Mouse (Mus musculus): Measurements from ENCODE around the gene Arhgap45.

The Arhgap45 gene

DNA sequence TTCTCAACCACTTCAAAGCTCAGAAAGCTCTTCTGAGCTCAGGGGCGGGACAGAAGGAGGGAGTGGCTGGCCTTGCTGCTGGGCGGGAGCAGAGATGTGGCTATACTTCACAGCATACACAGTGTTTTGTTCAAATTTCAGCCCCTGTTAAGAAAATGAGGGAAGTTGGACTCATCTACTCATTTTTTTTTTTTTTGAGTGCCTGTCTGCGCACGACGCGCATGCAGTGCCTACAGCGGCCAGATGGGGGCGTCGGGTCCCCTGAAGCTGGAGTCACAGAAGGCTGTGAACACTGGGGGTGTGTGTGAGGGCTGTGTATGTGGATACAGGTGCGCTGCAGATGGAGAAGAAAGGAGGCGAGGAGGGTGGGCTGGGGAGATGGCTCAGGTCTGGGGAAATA is 29.5 kb upstream of the Arhgap45 start:
- DNase-seq (ENCODE audit: low read depth, low spot score), result peak; percentile 77

DNA sequence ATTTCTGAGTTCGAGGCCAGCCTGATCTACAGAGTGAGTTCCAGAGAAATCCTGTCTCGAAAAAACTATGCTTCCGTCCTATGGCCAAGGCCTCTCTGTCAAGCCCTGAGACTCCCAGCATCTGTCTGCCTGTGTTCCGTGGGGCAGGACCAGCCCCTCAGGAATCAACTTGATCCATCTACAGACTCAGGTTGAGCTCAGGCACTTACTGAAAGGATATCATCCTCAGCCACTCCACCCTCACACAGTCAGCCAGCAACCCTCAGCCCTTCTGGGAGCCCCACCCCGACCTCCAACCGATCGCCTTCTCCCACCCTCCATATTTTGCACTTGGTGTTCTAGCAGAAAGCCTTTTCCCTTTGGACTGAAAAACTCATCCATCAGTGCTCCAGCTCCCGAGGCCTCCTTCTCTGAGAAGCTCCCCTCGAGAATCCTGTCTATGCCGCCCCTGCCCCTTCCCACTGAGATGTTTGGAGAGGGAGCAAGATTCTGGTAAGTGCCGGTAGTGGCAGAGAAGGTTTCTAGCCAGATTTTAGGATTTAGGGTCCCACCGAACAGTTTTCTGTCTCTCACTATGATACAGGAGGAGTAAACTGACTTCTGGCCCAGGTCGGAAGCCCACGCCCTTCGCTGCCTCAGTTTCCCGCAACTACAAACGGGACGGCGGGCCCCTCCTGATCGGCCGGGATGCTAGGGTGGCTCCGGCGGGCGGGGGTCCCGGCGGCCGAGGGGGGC is 28.5 kb upstream of the Arhgap45 start:
- DNase-seq (ENCODE audit: low read depth, low spot score), result no peak

GRCm38 (mm10) chr10:79988506-79989271 is 27.8 kb upstream of the Arhgap45 start, which contains the start of gene Cnn2:
Cnn2 (plus strand) TSS chr10:79988584.
- no peak for DNase-seq (ENCODE audit: low read depth, low spot score)

- DNase-seq (ENCODE audit: low read depth, low spot score), result no peak
Observed at GRCm38 (mm10) chr10:79989272-79989786, 27.1 kb upstream of the Arhgap45 start.

DNA sequence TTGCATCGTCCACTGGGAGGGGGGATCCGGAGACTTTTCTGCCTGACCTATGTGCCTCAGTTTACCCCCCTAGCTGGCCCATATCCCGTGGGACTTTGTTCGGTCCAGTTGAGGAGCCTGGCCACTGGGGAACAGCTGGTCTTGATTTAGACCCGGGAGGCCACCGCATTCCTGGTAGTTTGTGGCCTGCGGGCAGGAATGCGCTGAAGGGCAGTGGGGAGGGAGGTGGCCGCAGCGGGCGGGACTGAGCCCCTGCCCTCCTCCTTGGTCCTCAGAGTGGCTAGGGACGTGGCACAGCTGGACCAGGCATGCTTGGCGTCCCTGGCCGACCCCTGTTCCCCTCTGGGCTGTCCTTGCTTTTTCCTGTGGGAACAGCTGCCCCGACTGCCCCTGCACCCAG is 26.6 kb upstream of the Arhgap45 start:
- no peak for DNase-seq (ENCODE audit: low read depth, low spot score)

DNA sequence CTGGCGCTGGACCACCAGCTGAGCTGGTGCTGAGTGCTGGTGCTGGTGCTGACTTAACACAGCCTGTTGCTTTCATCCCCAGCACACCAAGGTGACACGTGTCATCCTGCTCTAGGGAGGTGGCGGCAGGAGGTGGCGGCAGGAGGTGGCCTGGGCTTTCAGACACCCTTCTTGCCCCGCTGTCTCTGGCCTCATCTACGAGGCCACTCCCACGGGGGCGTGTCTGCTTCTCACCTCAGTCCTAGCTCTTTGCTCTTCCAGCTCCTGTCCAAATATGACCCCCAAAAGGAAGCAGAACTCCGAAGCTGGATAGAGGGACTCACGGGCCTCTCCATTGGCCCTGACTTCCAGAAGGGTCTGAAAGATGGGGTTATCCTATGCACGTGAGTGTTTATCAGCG is 25.4 kb upstream of the Arhgap45 start:
- no peak for DNase-seq (ENCODE audit: low read depth, low spot score)

GRCm38 (mm10) chr10:79991548-79991947 is 24.9 kb upstream of the Arhgap45 start:
- DNase-seq (ENCODE audit: low read depth, low spot score), result no peak

DNA sequence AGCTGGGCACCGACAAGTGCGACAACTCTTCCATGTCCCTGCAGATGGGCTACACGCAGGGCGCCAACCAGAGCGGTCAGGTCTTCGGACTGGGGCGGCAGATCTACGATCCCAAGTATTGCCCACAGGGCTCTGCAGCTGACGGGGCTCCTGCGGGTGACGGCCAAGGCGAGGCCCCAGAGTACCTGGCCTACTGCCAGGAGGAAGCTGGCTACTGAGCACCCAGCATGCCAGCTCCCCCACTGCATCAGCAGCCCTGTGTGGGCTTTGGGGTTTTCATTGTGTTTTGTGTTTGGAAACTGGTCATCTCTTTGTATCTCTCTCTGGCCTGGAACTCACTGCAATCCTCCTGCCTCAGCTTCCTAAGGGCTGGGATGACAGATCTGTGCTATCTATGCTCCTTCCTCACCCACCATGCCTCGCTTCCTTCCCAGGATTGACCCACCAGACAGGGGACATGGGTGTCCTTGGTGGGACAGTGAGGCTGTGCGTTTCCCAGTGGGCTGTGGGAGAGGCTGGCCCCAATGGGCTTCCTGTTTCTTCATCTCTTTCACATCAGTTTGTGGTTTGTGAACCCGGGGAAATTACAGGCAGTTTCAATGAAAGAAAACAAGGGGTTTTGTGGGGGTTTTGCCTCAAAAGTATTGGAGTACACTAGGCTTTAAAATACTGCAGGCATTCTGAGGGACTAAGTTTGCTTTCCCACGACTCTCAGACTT is 21.9 kb upstream of the Arhgap45 start:
- DNase-seq (ENCODE audit: low read depth, low spot score), result no peak

DNA sequence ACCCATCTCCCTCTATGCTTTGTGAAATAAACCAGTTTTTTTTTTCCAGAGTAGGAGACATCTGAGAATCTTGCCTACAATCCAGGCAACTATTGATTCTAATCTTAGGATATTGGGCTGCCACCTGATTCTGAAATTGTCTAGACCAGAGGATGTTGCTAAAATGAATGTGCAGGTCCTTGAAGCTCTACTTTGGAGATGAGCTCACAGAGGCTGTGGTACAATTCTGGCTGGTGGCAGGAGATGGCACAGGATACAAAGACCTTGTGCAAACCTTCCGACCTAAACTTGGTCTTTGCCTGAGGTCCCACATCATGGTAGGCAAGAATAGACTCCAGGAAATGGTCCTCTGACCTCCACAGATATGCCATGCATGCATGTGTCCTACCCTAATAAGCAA is 20.8 kb upstream of the Arhgap45 start:
- DNase-seq (ENCODE audit: low read depth, low spot score), result no peak

DNA sequence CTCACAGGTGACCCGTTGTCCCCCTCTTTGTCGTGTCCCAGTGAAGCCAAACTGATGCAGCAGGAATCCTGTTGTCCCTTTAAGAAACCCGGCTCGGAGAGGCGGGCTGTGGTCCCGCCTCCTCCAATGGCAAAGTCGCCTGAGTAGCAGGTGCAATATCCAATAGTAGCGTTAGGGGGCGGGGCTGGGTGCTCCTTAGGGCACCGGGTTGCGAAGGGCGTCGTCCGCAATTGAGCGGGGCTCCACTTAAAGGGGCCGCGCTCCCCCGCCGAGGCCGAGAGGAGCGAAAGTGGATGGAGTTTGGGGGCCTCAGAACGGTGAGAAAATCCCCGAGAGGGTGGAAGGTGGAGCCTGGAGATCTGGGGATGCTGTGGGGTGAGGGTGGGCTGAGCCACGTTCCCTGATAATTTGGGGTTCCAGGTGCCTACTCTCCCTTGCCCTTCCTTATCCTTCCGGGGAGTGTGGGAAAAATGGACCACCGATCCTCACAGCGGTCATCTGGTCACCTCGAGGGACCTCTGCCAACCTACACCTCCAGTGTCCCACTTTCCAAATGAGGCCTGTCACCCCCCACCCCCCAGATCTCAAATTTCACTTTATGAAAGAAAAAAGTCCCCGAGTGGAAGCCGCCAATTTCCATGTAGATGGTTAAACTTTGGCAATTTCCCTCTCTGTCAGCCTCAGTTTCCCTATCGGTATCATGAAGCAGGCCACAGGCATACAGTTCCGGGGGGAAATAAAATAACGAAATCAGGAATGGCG is 20.0 kb upstream of the Arhgap45 start, which contains the start of gene Abca7:
Gene Abca7 (plus strand): TSS at position 223 of the 762 bp plus-strand sequence.
- peak; percentile 83 for DNase-seq (ENCODE audit: low read depth, low spot score)

DNA sequence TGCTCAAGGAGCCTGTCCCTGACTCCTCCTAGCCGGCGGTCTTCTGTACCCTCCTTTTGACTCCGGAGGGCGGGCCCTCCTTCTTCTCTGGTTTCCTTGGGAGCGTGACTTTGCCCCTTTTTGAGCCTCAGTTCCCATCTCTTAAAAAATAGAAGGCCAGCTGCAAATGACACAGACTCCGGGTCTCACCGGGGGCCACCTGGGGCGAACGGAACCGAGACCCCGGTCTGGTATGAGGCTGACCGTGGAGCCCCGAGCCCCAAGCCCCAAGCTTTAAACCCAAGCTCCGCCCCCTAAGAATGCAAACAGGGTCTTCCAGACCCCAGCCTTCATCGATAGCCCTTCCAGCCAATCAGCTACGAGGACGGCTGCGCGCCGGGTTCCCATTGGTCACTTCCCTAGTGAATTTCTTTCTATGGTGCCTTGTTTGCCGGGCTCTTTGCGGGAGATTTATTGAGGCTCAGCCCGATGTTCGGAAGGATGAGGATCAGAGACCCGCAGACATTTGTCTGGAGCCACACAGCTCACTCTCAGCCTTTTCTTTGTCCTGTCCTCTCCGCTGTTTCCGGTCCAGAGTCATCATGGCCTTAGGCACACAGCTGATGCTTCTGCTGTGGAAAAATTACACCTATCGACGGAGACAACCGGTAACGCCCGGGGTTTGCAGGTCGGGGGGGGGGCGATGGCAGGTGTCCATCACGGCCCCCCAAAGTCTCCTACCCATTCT is 19.3 kb upstream of the Arhgap45 start:
- no peak for DNase-seq (ENCODE audit: low read depth, low spot score)

GRCm38 (mm10) chr10:79997819-79998218 is 18.6 kb upstream of the Arhgap45 start:
- no peak for DNase-seq (ENCODE audit: low read depth, low spot score)

DNA sequence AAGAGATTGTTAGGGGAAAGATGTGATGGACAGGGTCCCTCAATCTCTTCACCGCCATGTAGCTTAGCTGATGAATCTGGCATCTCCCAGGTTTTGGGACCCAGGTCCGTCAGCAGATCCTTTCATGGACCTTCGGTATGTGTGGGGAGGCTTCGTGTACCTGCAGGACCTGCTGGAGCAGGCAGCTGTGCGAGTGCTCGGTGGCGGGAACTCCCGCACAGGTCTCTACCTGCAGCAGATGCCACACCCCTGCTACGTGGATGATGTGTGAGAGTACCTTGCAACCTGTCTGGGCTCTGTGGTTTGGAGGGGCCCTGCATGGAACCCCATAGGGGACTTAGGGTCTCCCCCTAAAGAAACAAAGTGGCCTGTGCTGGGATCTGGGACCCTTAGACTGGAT is 14.5 kb upstream of the Arhgap45 start:
- no peak for DNase-seq (ENCODE audit: low read depth, low spot score)

DNA sequence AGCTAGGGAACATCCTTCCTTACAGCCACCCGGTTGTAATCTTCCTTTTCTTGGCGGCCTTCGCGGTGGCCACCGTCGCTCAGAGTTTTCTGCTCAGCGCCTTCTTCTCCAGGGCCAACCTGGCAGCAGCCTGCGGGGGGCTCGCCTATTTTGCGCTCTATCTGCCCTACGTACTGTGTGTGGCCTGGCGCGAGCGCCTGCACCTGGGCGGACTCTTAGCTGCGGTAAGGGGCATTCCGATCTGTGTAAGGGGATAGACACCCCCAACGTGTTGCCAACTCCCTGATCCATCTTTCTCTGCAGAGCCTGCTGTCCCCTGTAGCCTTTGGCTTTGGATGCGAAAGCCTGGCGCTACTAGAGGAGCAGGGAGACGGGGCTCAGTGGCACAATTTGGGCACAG is 13.6 kb upstream of the Arhgap45 start:
- DNase-seq (ENCODE audit: low read depth, low spot score), result no peak

- DNase-seq (ENCODE audit: low read depth, low spot score), result no peak
Observed at GRCm38 (mm10) chr10:80003374-80004232, 12.8 kb upstream of the Arhgap45 start.

DNA sequence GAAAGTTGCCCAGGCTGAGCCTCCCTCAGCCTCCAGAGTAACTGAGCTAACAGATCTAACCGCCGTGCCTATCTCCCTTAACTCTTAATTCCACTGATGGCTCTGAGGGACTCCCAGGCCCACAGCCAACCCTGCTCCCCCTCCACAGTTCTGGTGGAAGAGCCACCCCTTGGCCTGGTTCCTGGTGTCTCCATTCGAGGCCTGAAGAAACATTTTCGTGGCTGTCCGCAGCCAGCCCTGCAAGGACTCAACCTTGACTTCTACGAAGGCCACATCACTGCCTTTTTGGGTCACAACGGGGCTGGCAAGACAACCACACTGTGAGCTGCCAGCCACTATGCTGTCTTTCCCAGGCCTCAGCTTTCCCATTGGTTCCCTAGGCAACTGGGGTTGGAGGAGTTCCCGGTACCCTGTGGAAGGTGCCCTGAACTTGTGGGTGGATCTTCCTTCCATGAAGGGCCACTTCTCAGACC is 12.2 kb upstream of the Arhgap45 start:
- DNase-seq (ENCODE audit: low read depth, low spot score), result no peak

- DNase-seq (ENCODE audit: low read depth, low spot score), result no peak
Observed at GRCm38 (mm10) chr10:80011740-80012139, 4.7 kb upstream of the Arhgap45 start.

- DNase-seq (ENCODE audit: low read depth, low spot score), result no peak
Observed at GRCm38 (mm10) chr10:80013609-80014008, 2.8 kb upstream of the Arhgap45 start.

DNA sequence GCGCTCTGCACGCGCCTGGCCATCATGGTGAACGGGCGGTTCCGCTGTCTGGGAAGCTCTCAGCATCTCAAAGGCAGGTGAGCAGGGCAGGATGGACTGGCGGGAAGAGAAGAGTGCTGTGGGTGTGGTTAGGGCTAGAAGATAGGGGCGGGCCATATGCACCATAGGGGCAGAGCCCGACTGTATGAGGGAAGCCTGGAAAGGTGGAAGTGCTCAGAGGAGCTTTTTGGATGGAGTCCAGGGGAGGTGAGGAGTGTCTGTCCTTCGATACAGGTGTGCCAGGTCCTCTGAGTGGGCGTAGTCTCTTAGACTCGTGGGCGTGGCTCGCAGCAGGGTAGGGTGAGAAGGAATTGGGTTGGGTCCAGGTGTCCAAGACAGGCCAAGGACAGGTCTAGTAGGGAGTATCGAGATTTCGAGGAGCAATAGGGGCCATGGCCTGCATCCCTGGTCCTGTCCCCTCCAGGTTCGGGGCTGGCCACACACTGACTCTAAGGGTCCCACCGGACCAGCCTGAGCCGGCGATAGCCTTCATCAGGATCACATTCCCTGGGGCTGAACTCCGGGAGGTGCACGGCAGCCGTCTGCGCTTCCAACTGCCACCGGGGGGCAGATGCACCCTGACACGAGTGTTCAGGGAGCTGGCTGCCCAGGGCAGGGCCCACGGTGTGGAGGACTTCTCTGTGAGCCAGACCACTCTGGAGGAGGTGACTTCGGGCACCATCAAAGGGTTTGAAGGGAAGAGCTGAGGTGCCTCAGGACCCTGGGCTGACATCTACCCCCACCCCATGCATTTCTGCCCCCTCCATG is 1.8 kb upstream of the Arhgap45 start:
- DNase-seq (ENCODE audit: low read depth, low spot score), result no peak
